Mouse (Mus musculus): ENCODE data around the gene Tada2a. TPM values are rescaled to one million over a fixed set of nuclear protein-coding genes. Genes with fewer than 3 reads are reported as not detected.
A peak's percentile ranks its signal among the peaks of the same experiment; 100 is the strongest.

Tada2a gene
- total and polyA plus RNA-seq, 2 experiments from 2014 or later: 24.8 to 30.1 TPM

DNA sequence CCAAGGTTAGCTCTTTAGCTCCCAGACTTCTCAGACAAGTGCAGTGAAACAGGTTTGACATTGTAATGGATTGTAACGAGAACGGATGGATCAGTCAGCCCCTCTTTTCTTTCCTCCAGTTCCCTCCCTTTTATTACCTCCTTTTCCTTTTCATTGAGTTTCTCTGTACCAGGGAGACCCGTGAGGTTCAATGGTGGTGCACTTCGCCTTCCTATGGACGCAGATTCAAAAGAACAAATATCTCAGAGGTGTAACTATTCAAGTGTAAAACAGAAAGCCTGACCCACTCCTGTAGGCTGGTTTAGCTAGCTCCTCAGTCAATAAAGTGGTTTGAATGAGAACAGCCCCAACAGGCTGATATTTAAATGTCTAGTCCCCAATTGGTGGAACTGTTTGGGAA is 47.5 kb downstream of the Tada2a start:
- Histone ChIP-seq H3K36me3 (ENCODE audit: insufficient read depth) (peaks cover 44% of the 10 kb centered on the region), H3K4me3 (ENCODE audit: low read depth, low read length) (no peak overlapping the region), H3K4me2 (ENCODE audit: low read depth) (no peak overlapping the region), H3K27me3 (ENCODE audit: insufficient read depth, low read length) (no peaks in the 10 kb centered on the region), H3K4me1 (ENCODE audit: insufficient read depth) (no peaks in the 10 kb centered on the region), H3K9me3 (ENCODE audit: low read length) (no peaks in the 10 kb centered on the region), H3K27ac (ENCODE audit: low read depth, low read length) (no peak overlapping the region), H3K9ac (no peak overlapping the region)
- DNase-seq: no peak
- WGBS: 81% methylated on average over 5 of the region's 5 CpGs
- no peak for TF ChIP-seq CTCF (IDR thresholded peaks at IDR 0.05; ENCODE audit: low read depth)
- no peak for ATAC-seq

GRCm38 (mm10) chr11:84080327-84080726 is 49.1 kb downstream of the Tada2a start:
- ATAC-seq: no peak
- DNase-seq: no peak
- Histone ChIP-seq H3K9ac (no peak overlapping the region), H3K27ac (ENCODE audit: low read depth, low read length) (no peak overlapping the region), H3K9me3 (ENCODE audit: low read length) (no peaks in the 10 kb centered on the region), H3K4me1 (ENCODE audit: insufficient read depth) (no peaks in the 10 kb centered on the region), H3K36me3 (ENCODE audit: insufficient read depth) (peaks cover 38% of the 10 kb centered on the region), H3K4me2 (ENCODE audit: low read depth) (no peak overlapping the region), H3K27me3 (ENCODE audit: insufficient read depth, low read length) (no peaks in the 10 kb centered on the region), H3K4me3 (ENCODE audit: low read depth, low read length) (no peak overlapping the region)
- TF ChIP-seq CTCF (IDR thresholded peaks at IDR 0.05; ENCODE audit: low read depth): no peak
- WGBS: 93% methylated on average over 3 of the region's 3 CpGs

DNA sequence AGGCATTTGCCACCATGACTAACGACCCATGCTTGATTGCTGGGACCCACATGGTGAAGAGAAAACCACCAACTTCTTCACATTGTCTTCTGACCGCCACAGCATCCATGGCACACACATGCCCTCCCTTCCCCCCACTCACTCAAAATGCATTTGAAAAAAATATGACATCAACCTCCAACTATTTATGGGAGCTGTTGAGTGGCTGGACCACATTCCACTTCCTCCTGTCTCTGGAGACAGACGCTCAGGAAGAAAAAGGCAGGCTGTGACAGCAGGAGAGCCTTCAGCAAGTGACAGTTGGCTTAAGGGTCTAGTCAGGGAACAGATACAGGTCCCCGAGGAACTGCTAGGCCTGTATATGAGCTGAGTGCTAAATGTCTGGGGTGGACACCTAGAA is 49.5 kb downstream of the Tada2a start:
- no peak for TF ChIP-seq CTCF (IDR thresholded peaks at IDR 0.05; ENCODE audit: low read depth)
- H3K4me2 ChIP-seq (ENCODE audit: low read depth): no peak overlapping the region
- no peaks in the 10 kb centered on the region for H3K27me3 ChIP-seq (ENCODE audit: insufficient read depth, low read length)
- H3K27ac ChIP-seq (ENCODE audit: low read depth, low read length): no peak overlapping the region
- DNase-seq (no peak), ATAC-seq (no peak)
- WGBS: 81% methylated on average over 4 of the region's 4 CpGs
- peaks cover 38% of the 10 kb centered on the region for H3K36me3 ChIP-seq (ENCODE audit: insufficient read depth)
- H3K9ac ChIP-seq: no peak overlapping the region
- H3K4me1 ChIP-seq (ENCODE audit: insufficient read depth): no peaks in the 10 kb centered on the region
- no peaks in the 10 kb centered on the region for H3K9me3 ChIP-seq (ENCODE audit: low read length)
- H3K4me3 ChIP-seq (ENCODE audit: low read depth, low read length): no peak overlapping the region

DNA sequence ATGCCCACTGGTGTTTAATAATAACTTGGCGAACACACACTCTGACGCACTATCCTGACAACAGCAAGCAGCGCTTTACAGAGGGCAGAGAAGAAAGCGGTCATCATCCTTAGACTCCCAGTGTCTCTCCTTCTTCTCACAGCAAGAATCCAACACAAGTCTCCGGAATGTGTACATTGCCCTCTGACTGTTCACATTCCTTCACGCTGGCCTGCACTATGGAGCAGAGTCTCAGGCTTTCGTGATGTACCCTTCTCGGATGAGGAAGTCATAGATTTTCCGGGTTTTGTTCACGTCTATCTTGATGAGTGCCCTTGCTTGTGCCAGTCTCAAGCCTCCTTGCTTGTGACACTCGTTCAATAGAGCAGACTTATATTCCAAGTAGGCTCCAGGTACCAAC is 50.0 kb downstream of the Tada2a start:
- TF ChIP-seq CTCF (IDR thresholded peaks at IDR 0.05; ENCODE audit: low read depth): no peak
- DNase-seq: no peak
- H3K4me2 ChIP-seq (ENCODE audit: low read depth): no peak overlapping the region
- ATAC-seq: no peak
- H3K27me3 ChIP-seq (ENCODE audit: insufficient read depth, low read length): no peaks in the 10 kb centered on the region
- no peak overlapping the region for H3K27ac ChIP-seq (ENCODE audit: low read depth, low read length)
- H3K4me1 ChIP-seq (ENCODE audit: insufficient read depth): no peaks in the 10 kb centered on the region
- no peaks in the 10 kb centered on the region for H3K9me3 ChIP-seq (ENCODE audit: low read length)
- H3K9ac ChIP-seq: no peak overlapping the region
- H3K4me3 ChIP-seq (ENCODE audit: low read depth, low read length): no peak overlapping the region
- H3K36me3 ChIP-seq (ENCODE audit: insufficient read depth): peaks cover 37% of the 10 kb centered on the region
- 90% methylated on average over 11 of the region's 11 CpGs for WGBS

DNA sequence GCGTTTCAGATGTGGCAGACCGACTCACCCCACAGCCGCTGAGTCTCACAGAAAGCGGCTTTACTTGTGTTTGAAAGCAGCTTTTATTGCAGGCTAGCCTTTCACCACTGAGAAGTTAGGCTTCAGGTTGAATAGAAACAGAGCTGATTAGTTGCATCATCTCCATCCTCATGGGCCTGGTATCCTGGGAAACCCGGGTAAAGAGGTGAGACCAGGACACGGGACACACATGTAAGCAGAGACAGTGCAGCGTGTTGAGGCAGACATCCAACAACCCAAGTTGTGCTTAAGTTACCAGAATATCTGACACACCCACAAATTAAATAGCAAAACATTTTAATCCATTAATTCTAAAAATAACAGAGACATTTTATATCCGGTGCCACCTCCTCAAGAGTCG is 50.8 kb downstream of the Tada2a start:
- 69% methylated on average over 9 of the region's 9 CpGs for WGBS

GRCm38 (mm10) chr11:84077008-84077407 is 52.4 kb downstream of the Tada2a start:
- no peaks in the 10 kb centered on the region for H3K27me3 ChIP-seq (ENCODE audit: insufficient read depth, low read length)
- 66% methylated on average over 2 of the region's 2 CpGs for WGBS
- no peaks in the 10 kb centered on the region for H3K9me3 ChIP-seq (ENCODE audit: low read length)
- DNase-seq: peak; percentile 31
- no peak for TF ChIP-seq CTCF (IDR thresholded peaks at IDR 0.05; ENCODE audit: low read depth)
- no peak overlapping the region for H3K9ac ChIP-seq
- H3K4me1 ChIP-seq (ENCODE audit: insufficient read depth): peaks cover 3% of the 10 kb centered on the region; the same call in 1 of the 2 replicates
- H3K27ac ChIP-seq (ENCODE audit: low read depth, low read length): no peak overlapping the region
- H3K4me3 ChIP-seq (ENCODE audit: low read depth, low read length): no peak overlapping the region
- peaks cover 23% of the 10 kb centered on the region for H3K36me3 ChIP-seq (ENCODE audit: insufficient read depth)
- H3K4me2 ChIP-seq (ENCODE audit: low read depth): no peak overlapping the region
- no peak for ATAC-seq

More for the DNA sequence above, 50.8 kb downstream of the Tada2a start:
- Histone ChIP-seq H3K9me3 (ENCODE audit: low read length) (no peaks in the 10 kb centered on the region), H3K4me1 (ENCODE audit: insufficient read depth) (no peaks in the 10 kb centered on the region), H3K27me3 (ENCODE audit: insufficient read depth, low read length) (no peaks in the 10 kb centered on the region), H3K4me2 (ENCODE audit: low read depth) (no peak overlapping the region), H3K4me3 (ENCODE audit: low read depth, low read length) (no peak overlapping the region), H3K27ac (ENCODE audit: low read depth, low read length) (no peak overlapping the region), H3K36me3 (ENCODE audit: insufficient read depth) (peaks cover 35% of the 10 kb centered on the region), H3K9ac (no peak overlapping the region)
- no peak for ATAC-seq
- TF ChIP-seq CTCF (IDR thresholded peaks at IDR 0.05; ENCODE audit: low read depth): no peak
- no peak for DNase-seq

DNA sequence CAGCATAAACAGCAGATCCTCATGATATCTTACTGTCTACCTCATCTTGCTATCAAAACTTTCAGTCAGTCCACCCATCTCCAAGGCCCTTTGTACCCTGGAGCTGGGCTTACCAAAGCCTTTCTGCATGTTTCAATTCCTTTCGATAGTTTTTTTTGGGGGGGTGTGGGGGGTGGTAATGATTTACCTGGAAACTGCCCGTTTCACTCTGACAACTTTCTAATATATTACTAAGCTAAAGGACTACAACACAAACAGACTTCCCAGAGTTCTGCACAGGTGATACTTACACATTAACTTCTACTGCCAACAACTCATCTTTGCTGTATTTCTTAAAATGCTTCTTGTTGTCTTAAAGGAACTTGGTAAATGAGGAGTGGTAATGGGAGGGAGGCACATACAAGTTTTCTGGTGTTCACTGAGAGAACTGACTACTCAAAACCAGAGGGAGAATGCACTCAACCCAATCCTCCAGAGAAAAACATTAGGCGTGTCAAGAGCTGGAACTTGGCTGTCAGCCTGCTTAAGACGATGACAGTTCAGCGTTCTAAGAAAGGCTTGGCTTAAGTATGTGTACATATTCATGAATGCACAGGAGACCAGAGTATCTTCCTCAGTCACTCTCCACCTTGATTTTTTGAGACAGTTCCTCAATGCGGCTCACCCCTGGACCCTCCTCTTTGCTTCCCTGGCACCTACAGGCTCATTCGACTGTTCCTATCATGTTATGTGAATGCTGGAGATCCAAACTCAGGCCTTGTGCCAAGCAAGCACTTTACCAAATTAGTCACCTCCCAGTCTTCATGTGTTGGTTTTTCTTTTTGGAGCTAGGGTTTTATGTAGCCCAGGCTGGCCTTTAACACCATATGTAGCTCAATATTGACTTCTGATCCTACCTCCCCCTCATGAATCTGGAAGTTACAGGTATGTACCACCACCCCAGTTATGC is 55.3 kb downstream of the Tada2a start:
- Histone ChIP-seq H3K27ac (ENCODE audit: low read depth, low read length) (no peak overlapping the region), H3K4me3 (ENCODE audit: low read depth, low read length) (no peak overlapping the region), H3K4me2 (ENCODE audit: low read depth) (no peak overlapping the region), H3K4me1 (ENCODE audit: insufficient read depth) (peaks cover 3% of the 10 kb centered on the region; the same call in 1 of the 2 replicates), H3K27me3 (ENCODE audit: insufficient read depth, low read length) (no peaks in the 10 kb centered on the region), H3K36me3 (ENCODE audit: insufficient read depth) (peaks cover 9% of the 10 kb centered on the region), H3K9ac (no peak overlapping the region), H3K9me3 (ENCODE audit: low read length) (no peaks in the 10 kb centered on the region)
- ATAC-seq (no peak), DNase-seq (no peak)
- WGBS: 56% methylated on average over 7 of the region's 7 CpGs
- TF ChIP-seq CTCF (IDR thresholded peaks at IDR 0.05; ENCODE audit: low read depth): no peak

Data from forebrain, postnatal 0 days (tissue).